Mouse (Mus musculus) bone marrow macrophage, adult 2 months (primary cell): ENCODE measurements at regions not wholly inside any gene's neighbourhood (a gene's known extent, or its start where the extent isn't known, plus 50 kb on each side); places are given as distances from the start of the nearest gene placed in this dataset.

Source experiments
- CTCF ChIP-seq: IDR thresholded peaks from 2 replicates; pipeline ENCODE4 v1.5.1; 2012; ENCODE audit warnings: low read depth, mild to moderate bottlenecking, low read length, moderate library complexity
- POLR2A ChIP-seq: IDR thresholded peaks from 2 replicates; pipeline ENCODE4 v1.6.1; 2012; ENCODE audit warnings: mild to moderate bottlenecking, low read depth, low read length, borderline replicate concordance

DNA sequence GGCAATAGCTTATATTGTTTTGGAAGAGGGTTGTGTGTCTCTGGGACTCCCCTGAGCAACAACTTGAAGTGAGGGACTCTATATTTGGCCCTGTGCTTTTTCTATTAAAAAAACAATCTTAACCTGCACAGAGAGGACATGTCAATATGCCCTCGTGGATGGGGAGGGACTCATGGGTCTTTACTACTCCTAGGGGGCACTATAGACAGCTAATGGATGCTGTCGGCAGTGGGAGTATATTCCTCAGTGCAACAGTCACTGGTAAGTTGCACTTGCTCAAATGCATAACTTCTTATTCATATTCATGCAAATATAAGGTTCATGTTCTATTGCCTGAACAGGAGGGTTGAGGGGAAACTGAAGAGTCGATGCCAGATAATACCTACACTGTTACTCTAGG is 135.9 kb upstream of the Tet2 start:
- TF ChIP-seq CTCF, result no peak
- no peak for TF ChIP-seq POLR2A
